Mouse (Mus musculus) MEL (cell line): ENCODE measurements around the gene Tmed8.
"Not testable (repeated sequence)": the region's sequence is repeated elsewhere in the genome, so short reads cannot be mapped to it uniquely, and the experiment has no call there.

ENCODE experiments used
- CTCF ChIP-seq, 3 experiments: IDR thresholded peaks in 2 of 3; conservative IDR thresholded peaks in 1 of 3; 2 replicates each; pipeline ENCODE4 v1.5.1; 2011 to 2012; ENCODE audit warnings: low read length in 3 of 3, low read depth in 2 of 3, mild to moderate bottlenecking in 2 of 3, improper control_type of control experiment in 1 of 3, inconsistent platforms in 1 of 3, mixed read lengths in 1 of 3, moderate library complexity in 1 of 3; ENCODE audit not compliant: control insufficient read depth in 1 of 3, insufficient read depth in 1 of 3, poor library complexity in 1 of 3, severe bottlenecking in 1 of 3
- GABPA ChIP-seq: IDR thresholded peaks from 2 replicates; pipeline ENCODE4 v1.6.1; 2012; ENCODE audit warnings: low read depth, mild to moderate bottlenecking, inconsistent platforms, low read length, improper control_type of control experiment, moderate library complexity
- HCFC1 ChIP-seq: IDR thresholded peaks from 2 replicates; pipeline ENCODE4 v1.6.1; 2012; ENCODE audit warnings: low read depth, mild to moderate bottlenecking, inconsistent platforms, low read length, improper control_type of control experiment, moderate library complexity
- KAT2A ChIP-seq: conservative IDR thresholded peaks from 2 replicates; pipeline ENCODE4 v1.6.1; 2012; ENCODE audit warnings: low read depth, low read length, improper control_type of control experiment, inconsistent platforms
- MAX ChIP-seq: IDR thresholded peaks from 2 replicates; pipeline ENCODE4 v1.6.1; 2011; ENCODE audit warnings: low read length, improper control_type of control experiment
- MEF2A ChIP-seq: IDR thresholded peaks from 2 replicates; pipeline ENCODE4 v1.6.1; 2014; ENCODE audit warnings: low read depth, mild to moderate bottlenecking, inconsistent platforms, low read length, improper control_type of control experiment; ENCODE audit not compliant: poor library complexity, insufficient replicate concordance, severe bottlenecking; ENCODE audit errors: extremely low read depth
- POLR2A ChIP-seq, 2 experiments: IDR thresholded peaks; 2 replicates each; pipeline ENCODE4 v1.6.1; 2011 to 2012; ENCODE audit warnings: low read length in 2 of 2, mild to moderate bottlenecking in 2 of 2, control low read depth in 1 of 2, improper control_type of control experiment in 1 of 2, low read depth in 1 of 2, moderate library complexity in 1 of 2; ENCODE audit not compliant: control insufficient read depth in 1 of 2, insufficient read depth in 1 of 2, poor library complexity in 1 of 2
- SIN3A ChIP-seq: IDR thresholded peaks from 2 replicates; pipeline ENCODE4 v1.6.1; 2012; ENCODE audit warnings: low read length, improper control_type of control experiment, inconsistent platforms
- USF1 ChIP-seq: IDR thresholded peaks from 2 replicates; pipeline ENCODE4 v1.6.1; 2014; ENCODE audit warnings: low read depth, mild to moderate bottlenecking, inconsistent platforms, low read length, improper control_type of control experiment, moderate library complexity
- ZNF384 ChIP-seq: IDR thresholded peaks from 2 replicates; pipeline ENCODE4 v1.6.1; 2012; ENCODE audit warnings: low read depth, mild to moderate bottlenecking, inconsistent platforms, low read length, improper control_type of control experiment

DNA sequence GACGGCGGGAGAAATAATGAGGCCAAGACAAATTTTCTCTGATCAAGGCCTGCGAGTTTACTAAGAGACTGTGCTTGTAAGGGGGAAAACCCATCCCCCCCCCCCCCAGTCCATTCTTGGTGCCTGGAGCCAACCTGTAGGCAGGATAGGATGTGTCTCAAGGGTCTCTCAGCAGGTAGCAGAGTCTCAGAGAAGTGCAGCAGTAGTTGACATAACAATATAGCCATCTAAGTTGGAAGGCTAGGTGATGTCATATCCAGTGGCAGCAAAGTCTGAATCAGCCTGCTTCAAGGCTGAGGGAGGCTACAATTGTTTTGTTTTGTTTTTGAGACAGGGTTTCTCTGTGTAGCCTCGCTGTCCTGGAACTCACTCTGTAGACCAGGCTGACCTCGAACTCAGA lies 5.5 kb upstream of the Tmed8 start:
- TF ChIP-seq CTCF (IDR thresholded peaks at IDR 0.05 in 2 of 3, conservative IDR thresholded peaks at IDR 0.05 in 1 of 3; ENCODE audit: control insufficient read depth in 1 of 3, insufficient read depth in 1 of 3, low read depth in 2 of 3, low read length in 3 of 3, poor library complexity in 1 of 3, severe bottlenecking in 1 of 3); MAX; POLR2A (IDR thresholded peaks at IDR 0.05; ENCODE audit: control insufficient read depth in 1 of 2, insufficient read depth in 1 of 2, low read depth in 1 of 2, low read length in 2 of 2, poor library complexity in 1 of 2); GABPA; SIN3A; ZNF384; HCFC1; USF1; MEF2A; KAT2A: not testable (repeated sequence)
